Comparison of ENCODE assay signal across 22 mouse cellular contexts in the genomic region with DNA sequence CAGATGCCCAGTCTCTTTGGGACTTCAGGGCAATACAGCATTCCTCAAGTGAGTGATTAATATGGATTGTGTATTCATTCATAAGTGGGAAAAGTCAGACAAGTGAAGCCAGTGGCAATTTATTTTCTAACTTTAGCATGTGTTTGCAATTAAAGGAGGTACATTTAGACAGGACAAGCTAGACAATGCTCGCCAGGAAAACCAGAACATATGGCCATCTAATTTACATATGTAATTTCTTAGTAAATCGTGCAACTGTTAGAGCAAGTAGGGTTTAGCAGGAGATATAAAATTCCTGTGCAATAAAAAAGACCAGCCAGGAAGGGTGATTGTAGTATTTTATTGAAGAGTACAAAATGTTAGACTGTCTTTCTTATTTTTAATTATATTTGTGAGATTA.
DNase-seq lines count a peak whose midpoint lies in the region; ATAC-seq lines count a peak whose summit lies in the region.
"Had no signal": no experiment of that assay in that cellular context is flagged by ENCODE, and none has a peak within 500 bp of the region (broad histone marks: within the 10 kb centered on the region; RNA-seq: fewer than 3 reads in every experiment).

No protein-coding gene starts in this region.

- H3K4me2 ChIP-seq in embryonic facial prominence, embryonic 14.5 days (ENCODE audit: low read depth, low read length), result no peak overlapping the region
- H3K4me2 ChIP-seq: embryonic facial prominence, embryonic 13.5 days; forebrain, embryonic 13.5 days; forebrain, embryonic 15.5 days had no signal

- H3K27ac ChIP-seq in embryonic facial prominence, embryonic 14.5 days (replicated peaks; ENCODE audit: low read depth, low read length), result no peak overlapping the region
- no peak overlapping the region for H3K27ac ChIP-seq in embryonic facial prominence, embryonic 10.5 days (replicated peaks)
- H3K27ac ChIP-seq: embryonic facial prominence, embryonic 13.5 days; forebrain, embryonic 13.5 days; forebrain, embryonic 15.5 days had no signal

- H3K4me3 ChIP-seq in embryonic facial prominence, embryonic 14.5 days (ENCODE audit: low read depth, low read length), result no peak overlapping the region
- H3K4me3 ChIP-seq in embryonic facial prominence, embryonic 10.5 days, result no peak overlapping the region
- H3K4me3 ChIP-seq: embryonic facial prominence, embryonic 13.5 days; forebrain, embryonic 13.5 days; forebrain, embryonic 15.5 days had no signal

- WGBS in embryonic facial prominence, embryonic 14.5 days, result 27% methylated on average over 2 of the region's 2 CpGs
- 52% methylated on average over 2 of the region's 2 CpGs for WGBS in embryonic facial prominence, embryonic 10.5 days

- no peak for ATAC-seq in embryonic facial prominence, embryonic 14.5 days (ENCODE audit: low read depth)
- ATAC-seq: activated CD4-positive, CD25-positive, alpha-beta regulatory T cell, adult 4 months; CD4-positive, CD25-positive, alpha-beta regulatory T cell, adult 4 months; forebrain, embryonic 13.5 days; forebrain, embryonic 15.5 days; forebrain, postnatal 0 days; Patski had no signal

- H3K36me3 ChIP-seq in embryonic facial prominence, embryonic 14.5 days (ENCODE audit: control insufficient read depth, insufficient read depth, low read length), result no peaks in the 10 kb centered on the region
- H3K36me3 ChIP-seq in embryonic facial prominence, embryonic 10.5 days (replicated peaks), result no peaks in the 10 kb centered on the region
- H3K36me3 ChIP-seq: embryonic facial prominence, embryonic 13.5 days; forebrain, embryonic 15.5 days; G1E had no signal

- no peaks in the 10 kb centered on the region for H3K27me3 ChIP-seq in embryonic facial prominence, embryonic 14.5 days (replicated peaks; ENCODE audit: control insufficient read depth, insufficient read depth, low read length)
- H3K27me3 ChIP-seq in embryonic facial prominence, embryonic 10.5 days (replicated peaks; ENCODE audit: low read depth, poor library complexity, severe bottlenecking), result no peaks in the 10 kb centered on the region
- H3K27me3 ChIP-seq: CH12.LX; embryonic facial prominence, embryonic 13.5 days; forebrain, embryonic 13.5 days; forebrain, embryonic 15.5 days; Patski had no signal

- no peaks in the 10 kb centered on the region for H3K9me3 ChIP-seq in embryonic facial prominence, embryonic 14.5 days (ENCODE audit: control insufficient read depth, low read length)
- H3K9me3 ChIP-seq in embryonic facial prominence, embryonic 10.5 days, result no peaks in the 10 kb centered on the region
- H3K9me3 ChIP-seq: embryonic facial prominence, embryonic 13.5 days; forebrain, embryonic 13.5 days; forebrain, embryonic 15.5 days; G1E had no signal

- no peaks in the 10 kb centered on the region for H3K4me1 ChIP-seq in embryonic facial prominence, embryonic 14.5 days (ENCODE audit: control insufficient read depth, insufficient read depth, low read length)
- no peaks in the 10 kb centered on the region for H3K4me1 ChIP-seq in embryonic facial prominence, embryonic 10.5 days
- H3K4me1 ChIP-seq: embryonic facial prominence, embryonic 13.5 days; forebrain, embryonic 13.5 days; forebrain, embryonic 15.5 days had no signal

- H3K9ac ChIP-seq in embryonic facial prominence, embryonic 14.5 days (ENCODE audit: low read depth, low read length), result no peak overlapping the region
- H3K9ac ChIP-seq: embryonic facial prominence, embryonic 13.5 days; forebrain, embryonic 13.5 days; forebrain, embryonic 15.5 days; forebrain, postnatal 0 days had no signal

- DNase-seq in embryonic facial prominence, embryonic 14.5 days (ENCODE audit: low spot score), result peak; percentile 27
- no peak for DNase-seq in embryonic facial prominence, embryonic 10.5 days (ENCODE audit: low spot score)
- DNase-seq in brain, adult 2 months (ENCODE audit: low read depth, low spot score), result peak; percentile 60
- DNase-seq in telencephalon, adult 2 months (ENCODE audit: low read depth, low spot score), result peak; percentile 59
- no peak for DNase-seq in cerebellum, adult 9-11 months
- DNase-seq: adrenal gland, adult 8-10 months; adrenal gland, postnatal 14 days; adrenal gland, postnatal 36 days; B cell, adult 2 months; cerebellum, adult 18-20 months; cerebellum, adult 8-10 months; cerebellum, postnatal 10 days; cerebellum, postnatal 25 days; forebrain, postnatal 0 days had no signal

Comparison
In these comparisons a context has a peak if more than half of its experiments do, and no peak if none do; other contexts are left out.
1. DNase-seq: peak in embryonic facial prominence, embryonic 14.5 days (single experiment), brain, adult 2 months (single experiment) and telencephalon, adult 2 months (single experiment); none in embryonic facial prominence, embryonic 10.5 days (single experiment) and cerebellum, adult 9-11 months (single experiment).